In genomic region chr6:92241178-92241906, GRCm38 (mm10) we compare ENCODE assay signal across 9 mouse cellular contexts. TPM values are rescaled to one million over a fixed set of nuclear protein-coding genes. Genes with fewer than 3 reads are reported as not detected.
DNase-seq lines count a peak whose midpoint lies in the region; ATAC-seq and TF ChIP-seq lines count a peak whose summit lies in the region.
"Had no signal": no experiment of that assay in that cellular context is flagged by ENCODE, and none has a peak within 500 bp of the region (broad histone marks: within the 10 kb centered on the region; RNA-seq: fewer than 3 reads in every experiment).

No protein-coding gene starts in this region.

- peak; percentile 65 for ATAC-seq in heart, embryonic 14.5 days (ENCODE audit: insufficient number of reproducible peaks, insufficient read depth, low FRiP score, low read depth)
- ATAC-seq in kidney, embryonic 16.5 days (ENCODE audit: low FRiP score, low TSS enrichment) = peak; percentile 91
- ATAC-seq in liver, embryonic 15.5 days (ENCODE audit: insufficient read depth) = peak; percentile 96
- peak; percentile 93 for ATAC-seq in stomach, postnatal 0 days (ENCODE audit: low FRiP score, low TSS enrichment)

- no peak for TF ChIP-seq EP300 in stomach, postnatal 0 days (optimal IDR thresholded peaks at IDR 0.05)

- H3K27me3 ChIP-seq in embryonic facial prominence, embryonic 10.5 days (replicated peaks; ENCODE audit: low read depth, poor library complexity, severe bottlenecking) = peaks cover 45% of the 10 kb centered on the region
- peaks cover 41% of the 10 kb centered on the region for H3K27me3 ChIP-seq in heart, embryonic 14.5 days (ENCODE audit: control insufficient read depth, insufficient read depth, low read length)
- peaks cover 29% of the 10 kb centered on the region for H3K27me3 ChIP-seq in kidney, embryonic 16.5 days (ENCODE audit: insufficient read depth, low read length)
- peaks cover 43% of the 10 kb centered on the region for H3K27me3 ChIP-seq in liver, embryonic 15.5 days
- peaks cover 5% of the 10 kb centered on the region; the same call in 1 of the 2 replicates for H3K27me3 ChIP-seq in stomach, postnatal 0 days (ENCODE audit: control insufficient read depth, insufficient read depth, low read length)

- DNase-seq in 3T3-L1 (ENCODE audit: low read depth, low spot score) (peak; percentile 41), adipocyte (ENCODE audit: low spot score) (peak; percentile 36)
- DNase-seq in embryonic facial prominence, embryonic 10.5 days (ENCODE audit: low spot score) = peak; percentile 19
- peak; percentile 10 to 35 for DNase-seq in natural killer cell, adult 2 months (ENCODE audit: low spot score in 2 of 2)
- DNase-seq in stomach, postnatal 0 days (ENCODE audit: low spot score) = peak; percentile 65

- H3K4me3 ChIP-seq in embryonic facial prominence, embryonic 10.5 days = no peak overlapping the region
- no peak overlapping the region for H3K4me3 ChIP-seq in heart, embryonic 14.5 days (ENCODE audit: control insufficient read depth in 1 of 2, insufficient read depth in 1 of 2, low read depth in 1 of 2, low read length in 2 of 2)
- H3K4me3 ChIP-seq in kidney, embryonic 16.5 days (ENCODE audit: low read length) = no peak overlapping the region
- no peak overlapping the region for H3K4me3 ChIP-seq in liver, embryonic 15.5 days (replicated peaks)
- H3K4me3 ChIP-seq in stomach, postnatal 0 days (ENCODE audit: low read depth, low read length) = no peak overlapping the region
- H3K4me3 ChIP-seq: limb, embryonic 15.5 days had no signal

- no peak overlapping the region for H3K4me2 ChIP-seq in heart, embryonic 14.5 days (ENCODE audit: low read length)
- H3K4me2 ChIP-seq in kidney, embryonic 16.5 days (replicated peaks; ENCODE audit: low read depth, low read length) = no peak overlapping the region
- H3K4me2 ChIP-seq in liver, embryonic 15.5 days = no peak overlapping the region
- no peak overlapping the region for H3K4me2 ChIP-seq in stomach, postnatal 0 days (replicated peaks; ENCODE audit: low read depth)
- H3K4me2 ChIP-seq: limb, embryonic 15.5 days had no signal

- H3K36me3 ChIP-seq in embryonic facial prominence, embryonic 10.5 days (replicated peaks) = no peaks in the 10 kb centered on the region
- H3K36me3 ChIP-seq in heart, embryonic 14.5 days (ENCODE audit: control insufficient read depth, insufficient read depth, low read length) = no peaks in the 10 kb centered on the region
- H3K36me3 ChIP-seq in kidney, embryonic 16.5 days (ENCODE audit: insufficient read depth, low read length) = no peaks in the 10 kb centered on the region
- H3K36me3 ChIP-seq in liver, embryonic 15.5 days (replicated peaks) = no peaks in the 10 kb centered on the region
- no peaks in the 10 kb centered on the region for H3K36me3 ChIP-seq in stomach, postnatal 0 days (ENCODE audit: control insufficient read depth, insufficient read depth, low read length)
- H3K36me3 ChIP-seq: limb, embryonic 15.5 days had no signal

- no peaks in the 10 kb centered on the region for H3K9me3 ChIP-seq in embryonic facial prominence, embryonic 10.5 days
- no peaks in the 10 kb centered on the region for H3K9me3 ChIP-seq in heart, embryonic 14.5 days (ENCODE audit: control insufficient read depth, low read length)
- H3K9me3 ChIP-seq in kidney, embryonic 16.5 days (ENCODE audit: low read length) = no peaks in the 10 kb centered on the region
- no peaks in the 10 kb centered on the region for H3K9me3 ChIP-seq in liver, embryonic 15.5 days (replicated peaks)
- no peaks in the 10 kb centered on the region for H3K9me3 ChIP-seq in stomach, postnatal 0 days (ENCODE audit: control insufficient read depth, low read length)
- H3K9me3 ChIP-seq: limb, embryonic 15.5 days had no signal

- H3K27ac ChIP-seq in embryonic facial prominence, embryonic 10.5 days (replicated peaks) = no peak overlapping the region
- no peak overlapping the region for H3K27ac ChIP-seq in heart, embryonic 14.5 days (replicated peaks in 1 of 2; ENCODE audit: control insufficient read depth in 1 of 2, insufficient read depth in 1 of 2, low read depth in 2 of 2, low read length in 2 of 2)
- H3K27ac ChIP-seq in kidney, embryonic 16.5 days (ENCODE audit: low read length) = no peak overlapping the region
- H3K27ac ChIP-seq in liver, embryonic 15.5 days (replicated peaks) = no peak overlapping the region
- no peak overlapping the region for H3K27ac ChIP-seq in stomach, postnatal 0 days (replicated peaks)
- H3K27ac ChIP-seq: limb, embryonic 15.5 days had no signal

- H3K4me1 ChIP-seq in embryonic facial prominence, embryonic 10.5 days = peaks cover 18% of the 10 kb centered on the region
- peaks cover 0 to 2% of the 10 kb centered on the region in 2 experiments; a peak in 1 of 4 replicates for H3K4me1 ChIP-seq in heart, embryonic 14.5 days (ENCODE audit: control insufficient read depth in 2 of 2, insufficient read depth in 2 of 2, low read length in 2 of 2)
- H3K4me1 ChIP-seq in kidney, embryonic 16.5 days (ENCODE audit: insufficient read depth, low read length) = 0 out of 2 replicates have a peak, but pooled peaks cover 5% of the 10 kb centered on the region
- peaks cover 8% of the 10 kb centered on the region; the same call in 1 of the 2 replicates for H3K4me1 ChIP-seq in liver, embryonic 15.5 days (replicated peaks)
- H3K4me1 ChIP-seq in stomach, postnatal 0 days (replicated peaks; ENCODE audit: control insufficient read depth, insufficient read depth) = no peaks in the 10 kb centered on the region

- H3K9ac ChIP-seq in heart, embryonic 14.5 days (ENCODE audit: low read length) = no peak overlapping the region
- H3K9ac ChIP-seq in kidney, embryonic 16.5 days (replicated peaks; ENCODE audit: low read length) = no peak overlapping the region
- H3K9ac ChIP-seq in liver, embryonic 15.5 days = no peak overlapping the region
- no peak overlapping the region for H3K9ac ChIP-seq in stomach, postnatal 0 days (ENCODE audit: low read length)
- H3K9ac ChIP-seq: limb, embryonic 15.5 days had no signal

- 74% methylated on average over 3 of the region's 3 CpGs for WGBS in embryonic facial prominence, embryonic 10.5 days
- 46% methylated on average over 3 of the region's 3 CpGs for WGBS in heart, embryonic 14.5 days
- WGBS in kidney, embryonic 16.5 days = 69% methylated on average over 3 of the region's 3 CpGs
- WGBS in liver, embryonic 15.5 days (ENCODE audit: insufficient replicate concordance) = 29% methylated on average over 3 of the region's 3 CpGs
- 50% methylated on average over 3 of the region's 3 CpGs for WGBS in stomach, postnatal 0 days

- no peak for TF ChIP-seq CTCF in stomach, postnatal 0 days (IDR thresholded peaks at IDR 0.05; ENCODE audit: low read depth)

RNA-seq across cellular contexts. Expression of gene Trh, which starts 3.1 kb away (rescaled TPM):
- 0.45 and 1.2 TPM in 2 replicates for polyA plus RNA-seq in embryonic facial prominence, embryonic 10.5 days (2016; fragmentation: Nextera tagmentation; extraction: Ambion mirVana)
- 0.34 and 0.38 TPM in 2 replicates for polyA plus RNA-seq in heart, embryonic 14.5 days (2014; fragmentation: Nextera tagmentation; extraction: Ambion mirVana)
- polyA plus RNA-seq in kidney, embryonic 16.5 days (2015; fragmentation: Nextera tagmentation; extraction: Ambion mirVana) = 7.2 TPM in 2 replicates
- not detected in 2 replicates for polyA plus RNA-seq in liver, embryonic 15.5 days (2015; fragmentation: Nextera tagmentation; extraction: Ambion mirVana)
- polyA plus RNA-seq in stomach, postnatal 0 days (2015; fragmentation: Nextera tagmentation; extraction: Ambion mirVana) = 0.46 and 1.1 TPM in 2 replicates
- polyA plus RNA-seq: limb, embryonic 15.5 days had no signal

RNA-seq across cellular contexts. Expression of gene Rbsn, which starts 26.6 kb away (rescaled TPM):
- 27.2 and 31.7 TPM in 2 replicates for polyA plus RNA-seq in embryonic facial prominence, embryonic 10.5 days (2016; fragmentation: Nextera tagmentation; extraction: Ambion mirVana)
- 8.6 and 11.9 TPM in 2 replicates for polyA plus RNA-seq in heart, embryonic 14.5 days (2014; fragmentation: Nextera tagmentation; extraction: Ambion mirVana)
- polyA plus RNA-seq in kidney, embryonic 16.5 days (2015; fragmentation: Nextera tagmentation; extraction: Ambion mirVana) = 25.2 and 25.3 TPM in 2 replicates
- 6.6 and 7.6 TPM in 2 replicates for polyA plus RNA-seq in liver, embryonic 15.5 days (2015; fragmentation: Nextera tagmentation; extraction: Ambion mirVana)
- 12.7 and 17.0 TPM in 2 replicates for polyA plus RNA-seq in stomach, postnatal 0 days (2015; fragmentation: Nextera tagmentation; extraction: Ambion mirVana)

RNA-seq across cellular contexts. Expression of gene Mrps25, which starts 57.5 kb away (rescaled TPM):
- 103 and 106 TPM in 2 replicates for polyA plus RNA-seq in embryonic facial prominence, embryonic 10.5 days (2016; fragmentation: Nextera tagmentation; extraction: Ambion mirVana)
- 65.8 and 73.4 TPM in 2 replicates for polyA plus RNA-seq in heart, embryonic 14.5 days (2014; fragmentation: Nextera tagmentation; extraction: Ambion mirVana)
- polyA plus RNA-seq in kidney, embryonic 16.5 days (2015; fragmentation: Nextera tagmentation; extraction: Ambion mirVana) = 94.4 and 96.4 TPM in 2 replicates
- 34.1 and 42.4 TPM in 2 replicates for polyA plus RNA-seq in liver, embryonic 15.5 days (2015; fragmentation: Nextera tagmentation; extraction: Ambion mirVana)
- 47.9 and 53.4 TPM in 2 replicates for polyA plus RNA-seq in stomach, postnatal 0 days (2015; fragmentation: Nextera tagmentation; extraction: Ambion mirVana)
